Mouse (Mus musculus) left cerebral cortex, adult 18-20 months (tissue): ENCODE data around the gene Edem2. TPM values are rescaled to one million over a fixed set of nuclear protein-coding genes. Genes with fewer than 3 reads are reported as not detected.
A peak's percentile ranks its signal among the peaks of the same experiment; 100 is the strongest.
"Not testable (repeated sequence)": the region's sequence is repeated elsewhere in the genome, so short reads cannot be mapped to it uniquely, and the experiment has no call there.

Experiments
- DNase-seq, 2 experiments: peaks; one replicate each; pipeline ENCODE4 v3.0.0; 2021 to 2022; ENCODE audit warnings: low spot score in 2 of 2, mixed read lengths in 1 of 2
- total RNA-seq, 2 experiments: library from RNA; stranded (reverse); gene quantifications; 2 replicates each; pipeline ENCODE4 v1.2.3; 2021

Gene Edem2
- total RNA-seq, 2 experiments from 2014 or later: 18.2 to 19.9 TPM

GRCm38 (mm10) chr2:155737803-155738202 is 8.5 kb upstream of the Edem2 start:
- DNase-seq: no peak

GRCm38 (mm10) chr2:155736936-155737335 is 7.7 kb upstream of the Edem2 start:
- DNase-seq: no peak

GRCm38 (mm10) chr2:155735766-155736165 is 6.5 kb upstream of the Edem2 start, which contains the start of gene Gm17581:
Gm17581 (minus strand) TSS chr2:155735866.
- not testable (repeated sequence) for DNase-seq

- DNase-seq: no peak
Observed at GRCm38 (mm10) chr2:155735080-155735479, 5.8 kb upstream of the Edem2 start.

- DNase-seq: no peak
Observed at GRCm38 (mm10) chr2:155728742-155729141, 533 bp downstream of the Edem2 start.

GRCm38 (mm10) chr2:155727764-155728395 is 1.4 kb downstream of the Edem2 start:
- DNase-seq: no peak

GRCm38 (mm10) chr2:155726302-155726701 is 3.0 kb downstream of the Edem2 start:
- no peak for DNase-seq

- DNase-seq: no peak
Observed at GRCm38 (mm10) chr2:155724526-155724925, 4.7 kb downstream of the Edem2 start.

GRCm38 (mm10) chr2:155724036-155724435 is 5.2 kb downstream of the Edem2 start:
- no peak for DNase-seq

- no peak for DNase-seq
Observed at GRCm38 (mm10) chr2:155720585-155720984, 8.7 kb downstream of the Edem2 start.

- no peak for DNase-seq
Observed at GRCm38 (mm10) chr2:155717082-155717990, 11.9 kb downstream of the Edem2 start.

GRCm38 (mm10) chr2:155710557-155710956 is 18.7 kb downstream of the Edem2 start:
- DNase-seq: no peak

- peak; percentile 21 to 22 for DNase-seq
Observed at GRCm38 (mm10) chr2:155707251-155707650, 22.0 kb downstream of the Edem2 start.

- DNase-seq: no peak
Observed at GRCm38 (mm10) chr2:155703630-155704029, 25.6 kb downstream of the Edem2 start.

- peak in 1 of 2 experiments; percentile 41 for DNase-seq
Observed at GRCm38 (mm10) chr2:155701399-155701919, 27.8 kb downstream of the Edem2 start.

- DNase-seq: not testable (repeated sequence)
Observed at GRCm38 (mm10) chr2:155698443-155698842, 30.8 kb downstream of the Edem2 start.

GRCm38 (mm10) chr2:155696851-155697250 is 32.4 kb downstream of the Edem2 start:
- no peak for DNase-seq

- DNase-seq: peak; percentile 72 to 87
Observed at GRCm38 (mm10) chr2:155696091-155696558, 33.1 kb downstream of the Edem2 start.

- DNase-seq: no peak
Observed at GRCm38 (mm10) chr2:155695316-155695715, 34.0 kb downstream of the Edem2 start.

GRCm38 (mm10) chr2:155694564-155694963 is 34.7 kb downstream of the Edem2 start:
- DNase-seq: no peak

GRCm38 (mm10) chr2:155693136-155693535 is 36.1 kb downstream of the Edem2 start:
- DNase-seq: no peak
